Mouse (Mus musculus) embryo, embryonic 11.5 days (tissue): ENCODE data around the gene Ubp1.

Source experiments
- DNase-seq: peaks from one replicate; pipeline ENCODE4 v3.0.0-alpha.2; 2012; ENCODE audit warnings: low read depth, low spot score

Gene Ubp1

GRCm38 (mm10) chr9:113968967-113969366 is 38.2 kb downstream of the Ubp1 start:
- DNase-seq, result no peak

- no peak for DNase-seq
These were observed 38.7 kb downstream of the Ubp1 start for GRCm38 (mm10) chr9:113969399-113969798.

DNA sequence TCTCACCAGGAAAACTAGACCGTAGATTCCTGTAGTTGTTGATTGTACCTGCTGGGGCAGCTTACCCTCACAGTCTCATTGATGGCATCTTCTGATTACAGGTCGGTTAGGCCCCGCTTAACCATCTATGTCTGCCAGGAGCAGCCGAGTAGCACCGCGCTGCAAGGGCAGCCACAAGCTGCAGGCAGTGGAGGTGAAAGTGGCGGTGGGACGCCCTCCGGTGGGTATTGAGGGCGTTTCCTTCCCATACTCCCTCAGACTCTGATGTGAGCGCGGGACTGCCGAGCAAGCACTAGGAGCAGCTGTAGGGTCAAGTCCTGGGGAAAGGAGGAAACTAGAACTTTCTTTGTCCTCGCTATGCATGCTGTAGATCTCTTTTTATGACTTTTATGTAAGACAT is 39.3 kb downstream of the Ubp1 start:
- no peak for DNase-seq

DNA sequence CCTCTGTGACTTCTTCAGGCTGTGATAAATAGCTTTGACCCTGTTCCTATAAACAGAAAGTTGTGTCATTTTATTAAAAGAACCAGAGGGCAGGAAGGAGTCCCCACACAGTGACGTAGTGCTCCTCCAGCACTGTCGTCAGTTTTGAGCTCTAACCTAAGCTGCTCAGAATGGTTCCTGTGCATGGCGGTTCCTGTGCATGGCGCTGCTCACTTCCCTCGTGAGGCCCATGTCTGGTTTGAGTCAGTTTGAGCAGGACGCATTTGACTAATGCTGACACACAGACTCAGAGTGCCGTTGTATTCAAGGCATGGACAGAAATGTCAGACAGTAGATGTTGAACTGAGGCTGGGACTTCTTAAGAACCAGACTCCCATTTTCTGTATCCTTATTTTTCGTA is 40.9 kb downstream of the Ubp1 start:
- no peak for DNase-seq

DNA sequence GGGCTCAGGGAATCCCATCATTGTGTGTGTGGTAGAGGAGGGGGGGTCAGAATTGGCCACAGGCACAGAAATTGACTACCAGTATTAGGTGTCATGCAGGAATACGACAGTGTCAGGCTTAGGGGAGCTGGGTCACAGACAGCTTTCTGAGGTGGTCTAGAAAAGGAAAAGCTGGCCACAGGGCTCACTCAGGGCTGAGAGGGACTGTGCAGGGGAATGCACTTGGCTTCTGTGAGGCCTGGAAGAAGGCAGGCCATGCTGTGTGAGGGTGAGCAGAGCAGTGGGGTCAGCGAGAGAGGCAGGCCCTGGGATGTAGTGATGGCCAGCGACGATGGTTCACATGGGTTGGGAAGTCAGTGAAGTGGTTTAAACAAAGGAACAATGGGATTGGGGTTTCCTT is 43.1 kb downstream of the Ubp1 start:
- DNase-seq, result no peak

- no peak for DNase-seq
These were observed 44.2 kb downstream of the Ubp1 start for GRCm38 (mm10) chr9:113974945-113975344.

DNA sequence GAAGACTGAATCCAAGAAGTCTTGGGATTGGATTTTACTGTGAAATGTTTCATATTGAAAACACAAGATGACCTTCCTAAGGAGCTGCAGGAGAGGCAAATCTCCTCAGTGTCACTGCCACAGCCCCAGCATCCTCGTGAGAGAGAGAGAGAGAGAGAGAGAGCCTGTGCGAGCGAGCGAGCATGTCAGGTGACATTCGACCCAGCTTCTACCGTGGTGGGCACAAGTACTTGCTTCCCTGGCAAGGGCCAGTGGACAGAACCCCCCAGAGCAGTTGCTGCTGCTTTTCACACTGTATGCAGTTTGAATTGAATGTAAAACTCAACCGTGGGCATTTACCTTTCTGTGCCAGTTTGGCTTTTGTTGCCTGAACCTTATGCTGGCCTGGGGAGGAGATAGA is 44.7 kb downstream of the Ubp1 start:
- no peak for DNase-seq

DNA sequence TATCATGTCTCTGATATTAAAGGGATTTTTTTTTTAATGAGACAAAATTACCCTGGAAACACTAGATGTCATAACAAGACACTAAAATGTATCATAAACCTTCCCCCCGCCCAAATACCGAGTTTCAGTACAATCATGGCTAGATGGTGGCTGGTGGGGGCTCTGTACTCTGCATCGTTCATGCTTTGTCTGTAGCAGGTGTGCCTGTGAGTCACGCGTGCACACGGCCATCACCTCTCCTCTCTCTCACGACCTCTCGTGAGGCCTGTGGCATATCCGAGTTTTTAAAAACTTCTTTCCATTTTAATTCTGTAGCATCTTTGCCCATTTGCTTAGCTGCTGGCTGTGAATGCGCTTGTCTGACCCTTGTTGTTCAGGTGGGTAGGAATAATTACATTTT is 45.5 kb downstream of the Ubp1 start:
- no peak for DNase-seq

- DNase-seq, result no peak
These were observed 46.6 kb downstream of the Ubp1 start for GRCm38 (mm10) chr9:113977225-113977840.

GRCm38 (mm10) chr9:113978656-113979055 is 47.9 kb downstream of the Ubp1 start:
- DNase-seq, result no peak

GRCm38 (mm10) chr9:113979356-113979755 is 48.6 kb downstream of the Ubp1 start:
- DNase-seq, result no peak

DNA sequence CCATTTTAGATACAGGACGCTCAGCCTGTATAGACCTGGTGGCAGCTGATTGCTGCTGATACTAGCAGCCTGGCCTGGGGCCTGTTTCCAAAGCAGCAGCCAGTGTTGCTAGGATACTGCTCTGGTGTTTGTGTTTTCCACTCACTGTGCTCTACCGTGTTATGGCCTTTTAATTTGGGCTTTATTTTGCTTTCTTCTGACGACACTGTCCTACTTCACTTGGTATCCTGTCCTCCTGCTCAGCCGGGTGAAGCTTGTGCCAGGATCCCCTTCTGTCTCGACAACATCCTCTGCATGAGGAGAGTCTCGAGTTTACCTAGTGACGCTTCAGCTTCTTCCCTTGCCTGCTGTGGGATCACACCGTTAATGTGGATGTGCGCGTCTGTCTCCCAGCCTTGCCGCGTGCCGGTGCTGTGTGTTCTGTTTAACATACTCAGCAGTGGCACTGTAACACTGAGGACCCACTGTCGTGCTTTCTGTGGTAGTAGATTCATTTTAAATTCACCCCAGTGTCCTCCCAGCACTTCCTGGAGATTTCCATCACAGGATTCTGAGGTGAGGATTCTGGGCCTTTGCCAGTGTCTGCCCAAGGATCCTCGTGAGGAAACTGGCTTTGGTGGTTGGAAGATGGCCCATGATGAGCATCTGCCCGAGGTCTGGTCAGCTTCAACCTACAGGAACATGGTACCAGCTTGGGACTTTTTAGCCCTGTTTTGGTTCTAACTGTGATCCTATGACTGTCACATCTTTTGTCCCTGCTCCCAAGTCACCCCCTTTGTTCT is 50.6 kb downstream of the Ubp1 start:
- DNase-seq, result no peak

DNA sequence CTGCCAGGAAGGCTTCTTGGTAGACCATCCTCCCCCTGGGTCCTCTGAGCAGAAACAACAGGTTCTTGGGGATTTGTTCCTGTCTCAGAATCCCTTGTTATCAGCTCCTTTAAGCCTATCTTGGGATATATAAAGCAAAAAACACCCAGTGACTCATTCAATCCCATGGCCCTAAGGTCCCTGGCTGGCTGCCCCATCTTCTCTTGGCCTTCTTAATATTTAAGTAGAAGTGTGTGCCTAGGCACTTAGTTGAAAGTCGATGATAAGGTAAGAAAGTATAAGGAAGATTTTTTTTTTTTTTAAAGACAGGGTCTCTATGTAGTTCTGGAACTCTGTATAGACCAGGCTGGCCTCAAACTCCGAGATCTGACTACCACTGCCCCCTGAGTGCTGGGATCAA is 51.7 kb downstream of the Ubp1 start:
- no peak for DNase-seq

DNA sequence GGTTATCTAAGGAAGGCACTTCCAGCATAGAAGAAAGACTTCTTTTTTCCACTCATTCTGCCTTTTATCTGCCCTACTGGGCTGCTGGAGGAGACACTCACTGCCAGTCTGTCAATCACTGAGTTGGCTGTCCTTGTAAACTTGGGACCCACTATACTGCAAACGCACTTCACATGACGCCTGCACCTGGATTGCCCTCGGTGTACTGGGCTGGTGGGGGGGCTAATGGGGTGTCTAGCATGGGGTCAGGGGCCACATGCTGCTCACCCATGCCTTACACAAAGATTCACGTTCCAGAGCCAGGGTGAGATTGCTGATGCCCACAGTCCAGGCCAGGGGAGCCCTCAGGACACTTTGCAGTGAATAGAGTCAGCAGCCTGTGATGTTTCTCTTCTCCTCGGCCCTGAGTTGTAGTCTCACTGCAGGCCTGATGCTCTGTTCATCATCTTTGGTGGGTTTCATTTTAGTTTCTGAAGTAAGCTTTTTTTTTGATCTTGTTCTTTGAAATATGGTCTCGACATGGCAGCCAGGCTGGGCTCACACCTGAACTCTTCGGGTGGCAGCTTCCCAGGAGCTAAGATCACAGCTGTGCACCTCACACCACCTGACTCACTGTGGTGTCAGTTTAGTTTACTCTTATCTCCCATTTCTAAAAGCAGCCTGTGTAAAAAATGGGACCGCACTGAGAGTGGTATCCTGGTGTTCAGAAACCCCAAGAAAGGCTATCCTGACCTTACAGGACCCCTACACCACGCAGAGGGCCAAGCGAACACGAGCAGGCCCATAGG is 52.3 kb downstream of the Ubp1 start:
- DNase-seq, result no peak

GRCm38 (mm10) chr9:113984946-113985620 is 54.3 kb downstream of the Ubp1 start:
- DNase-seq, result no peak

GRCm38 (mm10) chr9:113990547-113991248 is 60.0 kb downstream of the Ubp1 start:
- DNase-seq, result peak; percentile 76

GRCm38 (mm10) chr9:113992810-113993209 is 62.1 kb downstream of the Ubp1 start:
- DNase-seq, result no peak

GRCm38 (mm10) chr9:113998311-113998710 is 67.6 kb downstream of the Ubp1 start:
- DNase-seq, result no peak

DNA sequence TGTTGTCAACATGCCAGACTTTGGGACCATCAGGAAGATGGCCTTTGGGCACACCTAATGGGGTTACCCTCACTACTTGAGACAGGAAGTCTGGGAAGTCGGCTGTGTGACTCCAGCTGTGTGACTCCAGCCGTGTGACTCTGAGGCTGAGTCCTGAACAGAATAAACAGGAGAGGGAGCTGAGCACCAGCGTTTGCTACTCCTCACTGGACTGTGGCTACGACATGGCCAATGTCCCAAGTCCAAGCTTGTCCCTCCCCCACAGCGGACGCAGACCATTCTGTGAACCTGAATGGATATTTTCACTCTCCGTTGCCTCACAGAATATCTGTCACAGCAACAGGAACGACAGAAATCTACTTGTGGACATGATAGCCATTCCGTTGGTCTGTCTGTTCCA is 76.1 kb downstream of the Ubp1 start:
- DNase-seq, result no peak

DNA sequence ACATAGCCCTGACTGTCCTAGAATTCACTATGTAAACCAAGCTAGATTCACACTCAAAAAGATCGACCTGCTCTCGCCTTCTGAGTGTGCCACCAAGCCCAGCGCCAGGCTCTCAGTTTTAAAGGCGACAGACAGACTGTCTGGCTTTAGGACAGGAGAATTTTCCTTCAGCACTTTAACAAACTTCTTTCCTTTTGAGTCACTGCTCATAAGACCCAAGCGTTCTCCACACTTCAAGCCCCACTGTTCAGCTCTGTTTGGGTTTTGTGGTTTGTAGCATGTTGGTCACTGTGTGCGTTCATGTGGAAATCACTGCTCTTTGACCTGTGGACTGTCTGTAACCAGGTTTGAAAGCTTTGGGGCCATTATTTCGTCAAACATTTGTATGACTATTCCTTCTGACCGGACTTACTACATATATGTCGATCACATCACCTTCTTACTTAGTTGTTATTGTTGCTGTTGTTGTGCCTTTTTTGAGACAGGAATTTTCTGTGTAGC is 77.2 kb downstream of the Ubp1 start:
- no peak for DNase-seq

DNA sequence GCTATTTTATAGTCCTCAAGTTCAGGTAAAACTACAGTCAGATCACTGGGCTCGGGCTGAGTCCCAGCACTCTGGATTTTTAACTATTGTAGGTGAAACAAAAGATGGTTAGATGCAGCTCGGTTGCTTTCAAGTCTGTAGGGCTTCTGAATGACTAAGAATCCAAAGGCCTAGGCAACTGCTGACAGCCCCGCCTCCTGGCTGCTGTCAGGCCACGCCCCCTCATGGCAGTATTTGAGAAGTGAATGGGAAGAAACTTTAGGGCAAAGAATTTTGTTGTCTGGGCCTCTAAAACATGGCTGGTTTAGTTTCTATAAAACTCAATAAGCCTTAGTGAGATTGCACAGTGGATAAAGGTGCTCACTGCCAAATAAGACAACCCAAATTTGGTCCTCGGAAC is 78.8 kb downstream of the Ubp1 start:
- no peak for DNase-seq
